Mouse (Mus musculus): ENCODE data around the gene Arrdc2. TPM values are rescaled to one million over a fixed set of nuclear protein-coding genes. Genes with fewer than 3 reads are reported as not detected.
A peak's percentile ranks its signal among the peaks of the same experiment; 100 is the strongest.

Arrdc2 gene
- polyA plus RNA-seq, 1 experiment from 2014 or later, result 7.1 TPM

- Histone ChIP-seq H3K4me2 (ENCODE audit: low read length) (no peak overlapping the region), H3K27me3 (ENCODE audit: control insufficient read depth, insufficient read depth, low read length) (no peaks in the 10 kb centered on the region), H3K36me3 (ENCODE audit: control insufficient read depth, insufficient read depth, low read length) (no peaks in the 10 kb centered on the region), H3K9me3 (ENCODE audit: control insufficient read depth, low read length) (no peaks in the 10 kb centered on the region), H3K9ac (replicated peaks; ENCODE audit: low read length) (no peak overlapping the region), H3K27ac (replicated peaks; ENCODE audit: low read depth, low read length) (no peak overlapping the region), H3K4me3 (replicated peaks; ENCODE audit: low read depth, low read length) (no peak overlapping the region), H3K4me1 (ENCODE audit: control insufficient read depth, insufficient read depth, low read length) (no peaks in the 10 kb centered on the region)
- 42% methylated on average over 2 of the region's 2 CpGs for WGBS
- ATAC-seq (ENCODE audit: low FRiP score, low TSS enrichment) (no peak), DNase-seq (no peak)
Measured at GRCm38 (mm10) chr8:70878178-70878577, 38.7 kb upstream of the Arrdc2 start.

GRCm38 (mm10) chr8:70876382-70876781 is 36.9 kb upstream of the Arrdc2 start:
- H3K4me2 ChIP-seq (ENCODE audit: low read length), result no peak overlapping the region
- H3K9ac ChIP-seq (replicated peaks; ENCODE audit: low read length), result no peak overlapping the region
- ATAC-seq (ENCODE audit: low FRiP score, low TSS enrichment), result no peak
- H3K36me3 ChIP-seq (ENCODE audit: control insufficient read depth, insufficient read depth, low read length), result no peaks in the 10 kb centered on the region
- H3K4me1 ChIP-seq (ENCODE audit: control insufficient read depth, insufficient read depth, low read length), result peaks cover 5% of the 10 kb centered on the region
- 69% methylated on average over 4 of the region's 4 CpGs for WGBS
- H3K27me3 ChIP-seq (ENCODE audit: control insufficient read depth, insufficient read depth, low read length), result no peaks in the 10 kb centered on the region
- no peaks in the 10 kb centered on the region for H3K9me3 ChIP-seq (ENCODE audit: control insufficient read depth, low read length)
- no peak overlapping the region for H3K4me3 ChIP-seq (replicated peaks; ENCODE audit: low read depth, low read length)
- DNase-seq, result no peak
- no peak overlapping the region for H3K27ac ChIP-seq (replicated peaks; ENCODE audit: low read depth, low read length)

DNA sequence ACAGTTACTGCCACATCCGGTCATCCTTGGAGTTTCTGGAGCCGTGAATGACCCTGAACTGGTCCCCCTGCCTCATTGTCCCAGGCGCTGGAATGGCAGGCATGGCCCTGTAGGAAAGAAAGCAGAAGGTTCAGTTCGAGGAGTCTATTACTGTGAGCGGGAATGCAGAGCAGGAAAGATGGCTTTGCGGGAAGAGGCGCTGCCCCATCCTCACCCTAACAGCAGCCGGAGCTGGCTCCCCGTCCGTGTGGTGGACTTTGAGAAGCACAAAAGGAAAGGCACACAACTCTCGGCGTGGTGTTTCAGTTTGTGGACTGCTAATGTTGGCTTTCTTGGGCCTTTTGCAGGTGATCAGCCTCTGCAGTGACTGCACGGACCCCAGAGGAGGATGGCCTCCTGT is 34.9 kb upstream of the Arrdc2 start:
- ATAC-seq (ENCODE audit: low FRiP score, low TSS enrichment), result no peak
- no peak overlapping the region for H3K4me2 ChIP-seq (ENCODE audit: low read length)
- H3K36me3 ChIP-seq (ENCODE audit: control insufficient read depth, insufficient read depth, low read length), result no peaks in the 10 kb centered on the region
- DNase-seq, result no peak
- peaks cover 5% of the 10 kb centered on the region for H3K4me1 ChIP-seq (ENCODE audit: control insufficient read depth, insufficient read depth, low read length)
- 0 out of 2 replicates have a peak overlapping the region, but pooled peaks have one; percentile 90 for H3K27ac ChIP-seq (replicated peaks; ENCODE audit: low read depth, low read length)
- H3K4me3 ChIP-seq (replicated peaks; ENCODE audit: low read depth, low read length), result no peak overlapping the region
- H3K9me3 ChIP-seq (ENCODE audit: control insufficient read depth, low read length), result no peaks in the 10 kb centered on the region
- no peaks in the 10 kb centered on the region for H3K27me3 ChIP-seq (ENCODE audit: control insufficient read depth, insufficient read depth, low read length)
- WGBS, result 92% methylated on average over 13 of the region's 13 CpGs
- H3K9ac ChIP-seq (replicated peaks; ENCODE audit: low read length), result no peak overlapping the region

DNA sequence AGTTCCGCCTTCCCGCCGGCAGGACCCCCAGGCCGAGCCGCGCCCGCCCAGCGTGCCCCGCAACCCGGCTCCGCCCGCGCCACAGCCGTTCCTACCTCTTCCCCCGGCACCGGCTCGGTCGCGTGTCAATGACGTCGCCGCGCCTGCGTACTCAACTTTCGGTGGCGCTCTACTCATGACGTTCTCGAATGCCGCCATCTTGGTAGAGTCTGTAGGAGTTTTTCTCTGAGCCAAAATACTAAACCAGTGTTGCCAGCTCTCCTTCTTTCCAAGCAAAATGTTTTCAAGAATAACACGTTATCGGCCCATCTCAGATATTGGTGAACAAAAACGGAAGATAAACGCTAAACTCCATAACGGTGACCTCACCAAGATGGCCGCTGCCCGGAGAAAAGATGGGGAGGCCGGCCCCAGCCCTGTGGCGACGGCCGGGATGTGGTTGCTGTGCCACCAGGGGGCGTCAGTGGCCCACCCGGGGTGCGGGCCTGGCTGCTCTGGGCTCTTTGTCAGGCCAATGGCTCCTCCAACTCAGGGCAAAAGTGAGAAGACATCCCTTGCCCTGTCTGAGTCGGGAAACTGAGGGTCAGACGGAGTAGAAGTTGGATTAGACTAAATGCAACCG is 34.0 kb upstream of the Arrdc2 start, which contains the start of gene Ccdc124:
TSS of gene Ccdc124 (minus strand) at position 572 of the 622 bp plus-strand sequence.
- Histone ChIP-seq H3K4me1 (ENCODE audit: control insufficient read depth, insufficient read depth, low read length) (peaks cover 15% of the 10 kb centered on the region), H3K4me3 (replicated peaks; ENCODE audit: low read depth, low read length) (peak within 1 kb of the TSS; percentile 74), H3K9me3 (ENCODE audit: control insufficient read depth, low read length) (no peaks in the 10 kb centered on the region), H3K9ac (replicated peaks; ENCODE audit: low read length) (peak within 1 kb of the TSS; percentile 63), H3K36me3 (ENCODE audit: control insufficient read depth, insufficient read depth, low read length) (peaks cover 2% of the 10 kb centered on the region), H3K27ac (replicated peaks; ENCODE audit: low read depth, low read length) (peak within 1 kb of the TSS; percentile 90), H3K27me3 (ENCODE audit: control insufficient read depth, insufficient read depth, low read length) (no peaks in the 10 kb centered on the region), H3K4me2 (ENCODE audit: low read length) (peak within 1 kb of the TSS; percentile 80)
- WGBS, result under 1% methylated on average over 45 of the region's 46 CpGs
- peak; percentile 97 for DNase-seq
- peak; percentile 90 for ATAC-seq (ENCODE audit: low FRiP score, low TSS enrichment)

GRCm38 (mm10) chr8:70872643-70873363 is 33.3 kb upstream of the Arrdc2 start:
- H3K4me3 ChIP-seq (replicated peaks; ENCODE audit: low read depth, low read length), result peak overlapping the region; percentile 74
- H3K27ac ChIP-seq (replicated peaks; ENCODE audit: low read depth, low read length), result peak overlapping the region; percentile 90
- H3K4me2 ChIP-seq (ENCODE audit: low read length), result peak overlapping the region; percentile 80
- DNase-seq, result no peak
- H3K9me3 ChIP-seq (ENCODE audit: control insufficient read depth, low read length), result no peaks in the 10 kb centered on the region
- H3K4me1 ChIP-seq (ENCODE audit: control insufficient read depth, insufficient read depth, low read length), result peaks cover 19% of the 10 kb centered on the region
- H3K27me3 ChIP-seq (ENCODE audit: control insufficient read depth, insufficient read depth, low read length), result no peaks in the 10 kb centered on the region
- H3K9ac ChIP-seq (replicated peaks; ENCODE audit: low read length), result peak overlapping the region; percentile 63
- peaks cover 8% of the 10 kb centered on the region for H3K36me3 ChIP-seq (ENCODE audit: control insufficient read depth, insufficient read depth, low read length)
- WGBS, result 9% methylated on average over 31 of the region's 31 CpGs
- no peak for ATAC-seq (ENCODE audit: low FRiP score, low TSS enrichment)

GRCm38 (mm10) chr8:70871195-70871807 is 31.8 kb upstream of the Arrdc2 start:
- peaks cover 11% of the 10 kb centered on the region for H3K36me3 ChIP-seq (ENCODE audit: control insufficient read depth, insufficient read depth, low read length)
- peaks cover 22% of the 10 kb centered on the region for H3K4me1 ChIP-seq (ENCODE audit: control insufficient read depth, insufficient read depth, low read length)
- H3K27ac ChIP-seq (replicated peaks; ENCODE audit: low read depth, low read length), result no peak overlapping the region
- no peak overlapping the region for H3K4me3 ChIP-seq (replicated peaks; ENCODE audit: low read depth, low read length)
- H3K4me2 ChIP-seq (ENCODE audit: low read length), result no peak overlapping the region
- H3K9ac ChIP-seq (replicated peaks; ENCODE audit: low read length), result 0 out of 2 replicates have a peak overlapping the region, but pooled peaks have one; percentile 3
- DNase-seq (no peak), ATAC-seq (ENCODE audit: low FRiP score, low TSS enrichment) (no peak)
- 90% methylated on average over 5 of the region's 5 CpGs for WGBS
- H3K27me3 ChIP-seq (ENCODE audit: control insufficient read depth, insufficient read depth, low read length), result no peaks in the 10 kb centered on the region
- no peaks in the 10 kb centered on the region for H3K9me3 ChIP-seq (ENCODE audit: control insufficient read depth, low read length)

DNA sequence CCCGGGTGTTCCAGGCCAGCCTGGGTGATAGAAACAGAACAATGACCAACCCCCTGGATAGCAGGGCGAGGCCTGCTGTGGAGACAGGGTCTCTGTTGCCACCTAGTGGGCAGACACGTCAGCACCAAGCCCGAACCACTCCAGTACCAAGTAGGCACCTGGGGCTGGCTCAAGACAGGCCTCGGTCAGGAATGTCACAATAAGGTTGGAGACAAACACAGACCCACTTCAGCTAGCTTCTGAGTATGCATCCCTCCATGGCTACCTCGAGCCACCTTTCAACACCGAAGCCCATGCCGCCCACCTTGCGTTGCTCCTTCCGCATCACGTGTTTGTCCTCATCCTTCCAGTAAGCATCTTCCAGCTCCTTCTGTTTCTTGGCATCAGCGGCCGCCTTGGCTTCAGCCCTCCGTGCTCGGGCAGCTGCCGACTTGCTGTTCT is 30.1 kb upstream of the Arrdc2 start:
- no peaks in the 10 kb centered on the region for H3K9me3 ChIP-seq (ENCODE audit: control insufficient read depth, low read length)
- no peak overlapping the region for H3K4me3 ChIP-seq (replicated peaks; ENCODE audit: low read depth, low read length)
- peak overlapping the region; percentile 81 for H3K27ac ChIP-seq (replicated peaks; ENCODE audit: low read depth, low read length)
- WGBS, result 49% methylated on average over 16 of the region's 16 CpGs
- DNase-seq (peak; percentile 91), ATAC-seq (ENCODE audit: low FRiP score, low TSS enrichment) (peak; percentile 3; the same call in 1 of the 2 replicates)
- peak overlapping the region; percentile 13 for H3K9ac ChIP-seq (replicated peaks; ENCODE audit: low read length)
- H3K36me3 ChIP-seq (ENCODE audit: control insufficient read depth, insufficient read depth, low read length), result peaks cover 11% of the 10 kb centered on the region
- H3K4me1 ChIP-seq (ENCODE audit: control insufficient read depth, insufficient read depth, low read length), result peaks cover 33% of the 10 kb centered on the region
- peak overlapping the region; percentile 34; the same call in 1 of the 2 replicates for H3K4me2 ChIP-seq (ENCODE audit: low read length)
- no peaks in the 10 kb centered on the region for H3K27me3 ChIP-seq (ENCODE audit: control insufficient read depth, insufficient read depth, low read length)

- Histone ChIP-seq H3K4me1 (ENCODE audit: control insufficient read depth, insufficient read depth, low read length) (peaks cover 37% of the 10 kb centered on the region), H3K9me3 (ENCODE audit: control insufficient read depth, low read length) (no peaks in the 10 kb centered on the region), H3K9ac (replicated peaks; ENCODE audit: low read length) (peak overlapping the region; percentile 13), H3K27ac (replicated peaks; ENCODE audit: low read depth, low read length) (peak overlapping the region; percentile 81), H3K27me3 (ENCODE audit: control insufficient read depth, insufficient read depth, low read length) (no peaks in the 10 kb centered on the region), H3K4me2 (ENCODE audit: low read length) (peak overlapping the region; percentile 34), H3K36me3 (ENCODE audit: control insufficient read depth, insufficient read depth, low read length) (peaks cover 11% of the 10 kb centered on the region), H3K4me3 (replicated peaks; ENCODE audit: low read depth, low read length) (no peak overlapping the region)
- ATAC-seq (ENCODE audit: low FRiP score, low TSS enrichment) (no peak), DNase-seq (no peak)
- WGBS, result 34% methylated on average over 5 of the region's 5 CpGs
Measured at GRCm38 (mm10) chr8:70869199-70869571, 29.7 kb upstream of the Arrdc2 start.
